Mouse (Mus musculus) myocyte (in vitro differentiated cells): ENCODE data around the gene 4921509C19Rik. TPM values are rescaled to one million over a fixed set of nuclear protein-coding genes. Genes with fewer than 3 reads are reported as not detected.

Experiments
- H3K27me3 ChIP-seq: one replicate; pipeline ENCODE4 v1.6.1; 2011; ENCODE audit not compliant: control insufficient read depth, insufficient read depth, insufficient read length
- H3K36me3 ChIP-seq: one replicate; pipeline ENCODE4 v1.6.1; 2011; ENCODE audit not compliant: control insufficient read depth, insufficient read depth
- H3K4me2 ChIP-seq: one replicate; pipeline ENCODE4 v1.6.1; 2011; ENCODE audit warnings: low read depth, control low read depth
- H3K4me3 ChIP-seq: one replicate; pipeline ENCODE4 v1.5.1; 2011; ENCODE audit warnings: mild to moderate bottlenecking, control low read depth, moderate library complexity
- H3K79me2 ChIP-seq: one replicate; pipeline ENCODE4 v1.6.1; 2011; ENCODE audit not compliant: control insufficient read depth, insufficient read depth
- H3ac ChIP-seq: one replicate; pipeline ENCODE4 v1.6.1; 2011; ENCODE audit not compliant: control insufficient read depth, insufficient read length
- CEBPB ChIP-seq: IDR thresholded peaks from 2 replicates; pipeline ENCODE4 v1.6.1; 2011; ENCODE audit warnings: mild to moderate bottlenecking, moderate library complexity; ENCODE audit not compliant: poor library complexity, insufficient read depth, severe bottlenecking
- E2F4 ChIP-seq: IDR thresholded peaks from one replicate; pipeline ENCODE4 v1.6.1; 2011; ENCODE audit warnings: mild to moderate bottlenecking, control low read depth, moderate library complexity; ENCODE audit not compliant: insufficient read depth
- MAX ChIP-seq: IDR thresholded peaks from one replicate; pipeline ENCODE4 v1.6.1; 2011; ENCODE audit warnings: low read depth, mild to moderate bottlenecking, control low read depth
- MYOD1 ChIP-seq, 3 experiments: IDR thresholded peaks; one replicate each; pipeline ENCODE4 v1.6.1; 2011; ENCODE audit warnings: control low read depth in 2 of 3, low read depth in 2 of 3, mild to moderate bottlenecking in 2 of 3, moderate library complexity in 1 of 3; ENCODE audit not compliant: insufficient read length in 2 of 3, control insufficient read depth in 1 of 3
- MYOG ChIP-seq, 3 experiments: IDR thresholded peaks; one replicate each; pipeline ENCODE4 v1.6.1; 2011; ENCODE audit warnings: control low read depth in 2 of 3, low read depth in 2 of 3, mild to moderate bottlenecking in 2 of 3; ENCODE audit not compliant: insufficient read length in 2 of 3, control insufficient read depth in 1 of 3, insufficient read depth in 1 of 3
- POLR2A ChIP-seq: IDR thresholded peaks from one replicate; pipeline ENCODE4 v1.6.1; 2011; ENCODE audit warnings: low read depth, mild to moderate bottlenecking, control low read depth, moderate library complexity; ENCODE audit not compliant: insufficient read length
- POLR2AphosphoS2 ChIP-seq: IDR thresholded peaks from one replicate; pipeline ENCODE4 v1.6.1; 2011; ENCODE audit warnings: low read depth, control low read depth; ENCODE audit not compliant: insufficient read length
- REST ChIP-seq: IDR thresholded peaks from one replicate; pipeline ENCODE4 v1.6.1; 2011; ENCODE audit warnings: mild to moderate bottlenecking, control low read depth, moderate library complexity; ENCODE audit not compliant: insufficient read depth, insufficient read length
- SRF ChIP-seq: IDR thresholded peaks from one replicate; pipeline ENCODE4 v1.6.1; 2011; ENCODE audit warnings: low read depth; ENCODE audit not compliant: control insufficient read depth, insufficient read length
- TCF12 ChIP-seq: IDR thresholded peaks from one replicate; pipeline ENCODE4 v1.6.1; 2011; ENCODE audit warnings: mild to moderate bottlenecking, control low read depth; ENCODE audit not compliant: poor library complexity, insufficient read depth, severe bottlenecking
- TCF3 ChIP-seq: IDR thresholded peaks from one replicate; pipeline ENCODE4 v1.6.1; 2011; ENCODE audit warnings: low read depth, control low read depth; ENCODE audit not compliant: insufficient read length
- USF1 ChIP-seq: IDR thresholded peaks from one replicate; pipeline ENCODE4 v1.6.1; 2011; ENCODE audit warnings: low read depth, mild to moderate bottlenecking, control low read depth, moderate library complexity
- polyA plus RNA-seq: library from polyadenylated mRNA; unstranded; fragments of >200 nt; fragmentation: generic; extraction: Trizol; gene quantifications from one replicate; pipeline ENCODE4 v1.2.1, GENCODE M21; 2012; ENCODE audit warnings: missing spikeins

The 4921509C19Rik gene
- polyA plus RNA-seq, 1 experiment, result not detected

GRCm38 (mm10) chr2:151512199-151512598 lies 36.2 kb upstream of the 4921509C19Rik start:
- Histone ChIP-seq H3ac (no peak overlapping the region), H3K4me3 (no peak overlapping the region), H3K27me3 (no peaks in the 10 kb centered on the region), H3K79me2 (no peaks in the 10 kb centered on the region), H3K4me2 (no peak overlapping the region), H3K36me3 (peaks cover 44% of the 10 kb centered on the region)
- TF ChIP-seq MYOD1 (IDR thresholded peaks at IDR 0.05; ENCODE audit: control insufficient read depth in 1 of 3, insufficient read length in 2 of 3, low read depth in 2 of 3), result no peak
- TF ChIP-seq E2F4, result no peak
- no peak for TF ChIP-seq SRF
- TF ChIP-seq POLR2A, result no peak
- no peak for TF ChIP-seq TCF12
- no peak for TF ChIP-seq CEBPB
- TF ChIP-seq TCF3, result no peak
- no peak for TF ChIP-seq POLR2AphosphoS2
- TF ChIP-seq MYOG (IDR thresholded peaks at IDR 0.05; ENCODE audit: control insufficient read depth in 1 of 3, insufficient read depth in 1 of 3, insufficient read length in 2 of 3, low read depth in 2 of 3), result no peak
- no peak for TF ChIP-seq REST
- no peak for TF ChIP-seq USF1
- no peak for TF ChIP-seq MAX

GRCm38 (mm10) chr2:151504226-151504625 lies 28.3 kb upstream of the 4921509C19Rik start:
- peaks cover 55% of the 10 kb centered on the region for H3K36me3 ChIP-seq
- H3K79me2 ChIP-seq, result peaks cover under 1% of the 10 kb centered on the region
- no peak overlapping the region for H3K4me2 ChIP-seq
- H3K4me3 ChIP-seq, result no peak overlapping the region
- no peak overlapping the region for H3ac ChIP-seq
- H3K27me3 ChIP-seq, result no peaks in the 10 kb centered on the region
- TF ChIP-seq POLR2A (no peak), E2F4 (no peak), USF1 (no peak), POLR2AphosphoS2 (no peak), TCF12 (no peak), TCF3 (no peak), MYOD1 (IDR thresholded peaks at IDR 0.05; ENCODE audit: control insufficient read depth in 1 of 3, insufficient read length in 2 of 3, low read depth in 2 of 3) (no peak), MYOG (IDR thresholded peaks at IDR 0.05; ENCODE audit: control insufficient read depth in 1 of 3, insufficient read depth in 1 of 3, insufficient read length in 2 of 3, low read depth in 2 of 3) (no peak), SRF (no peak), CEBPB (no peak), REST (no peak), MAX (no peak)

GRCm38 (mm10) chr2:151500442-151501007 lies 24.6 kb upstream of the 4921509C19Rik start:
- H3ac ChIP-seq, result no peak overlapping the region
- TF ChIP-seq POLR2A (no peak), SRF (no peak), CEBPB (no peak), POLR2AphosphoS2 (no peak), MYOG (IDR thresholded peaks at IDR 0.05; ENCODE audit: control insufficient read depth in 1 of 3, insufficient read depth in 1 of 3, insufficient read length in 2 of 3, low read depth in 2 of 3) (no peak), TCF12 (no peak), USF1 (no peak), MAX (no peak), TCF3 (no peak), E2F4 (no peak), REST (no peak), MYOD1 (IDR thresholded peaks at IDR 0.05; ENCODE audit: control insufficient read depth in 1 of 3, insufficient read length in 2 of 3, low read depth in 2 of 3) (no peak)
- H3K4me2 ChIP-seq, result no peak overlapping the region

GRCm38 (mm10) chr2:151498358-151498757 lies 22.4 kb upstream of the 4921509C19Rik start:
- no peaks in the 10 kb centered on the region for H3K27me3 ChIP-seq
- H3K4me2 ChIP-seq, result no peak overlapping the region
- TF ChIP-seq USF1, result no peak
- TF ChIP-seq POLR2A, result no peak
- no peak for TF ChIP-seq E2F4
- TF ChIP-seq MAX, result no peak
- TF ChIP-seq TCF12, result no peak
- no peak for TF ChIP-seq SRF
- no peak for TF ChIP-seq REST
- no peak for TF ChIP-seq MYOD1 (IDR thresholded peaks at IDR 0.05; ENCODE audit: control insufficient read depth in 1 of 3, insufficient read length in 2 of 3, low read depth in 2 of 3)
- no peak for TF ChIP-seq TCF3
- no peak for TF ChIP-seq CEBPB
- no peak for TF ChIP-seq MYOG (IDR thresholded peaks at IDR 0.05; ENCODE audit: control insufficient read depth in 1 of 3, insufficient read depth in 1 of 3, insufficient read length in 2 of 3, low read depth in 2 of 3)
- TF ChIP-seq POLR2AphosphoS2, result no peak
- H3K4me3 ChIP-seq, result no peak overlapping the region
- H3ac ChIP-seq, result no peak overlapping the region
- H3K36me3 ChIP-seq, result peaks cover 39% of the 10 kb centered on the region
- peaks cover 31% of the 10 kb centered on the region for H3K79me2 ChIP-seq

More at GRCm38 (mm10) chr2:151500442-151501007, 24.6 kb upstream of the 4921509C19Rik start:
- H3K36me3 ChIP-seq, result peaks cover 53% of the 10 kb centered on the region
- H3K79me2 ChIP-seq, result peaks cover 22% of the 10 kb centered on the region
- no peak overlapping the region for H3K4me3 ChIP-seq
- no peaks in the 10 kb centered on the region for H3K27me3 ChIP-seq
